In genomic region chr9:86395012-86395411, GRCm38 (mm10) we compare ENCODE assay signal across 16 mouse cellular contexts.
"Had no signal": no experiment of that assay in that cellular context is flagged by ENCODE, and none has a peak within 500 bp of the region (broad histone marks: within the 10 kb centered on the region; RNA-seq: fewer than 3 reads in every experiment).

No protein-coding gene starts in this region.

- H3K36me3 ChIP-seq: limb, embryonic 15.5 days; midbrain, embryonic 10.5 days; neural tube, embryonic 12.5 days had no signal

- H3K27ac ChIP-seq: kidney, postnatal 0 days; limb, embryonic 15.5 days; midbrain, embryonic 10.5 days; neural tube, embryonic 12.5 days had no signal

- DNase-seq: layer of hippocampus, adult 9-11 months; layer of hippocampus, postnatal 36 days; lung, postnatal 10 days; lung, postnatal 4 days; midbrain, embryonic 14.5 days; retina, postnatal 1 day; right cerebral cortex, postnatal 4 days; spleen, adult 18-20 months; thymus, adult 18-20 months; thymus, postnatal 14 days had no signal

- H3K4me2 ChIP-seq: limb, embryonic 15.5 days; lung, embryonic 14.5 days; neural tube, embryonic 12.5 days had no signal

- H3K27me3 ChIP-seq: limb, embryonic 15.5 days; neural tube, embryonic 12.5 days had no signal

- H3K9me3 ChIP-seq: limb, embryonic 15.5 days; neural tube, embryonic 12.5 days had no signal

- H3K4me1 ChIP-seq: limb, embryonic 15.5 days; neural tube, embryonic 12.5 days had no signal

- ATAC-seq: hindbrain, embryonic 16.5 days had no signal

- H3K4me3 ChIP-seq: limb, embryonic 15.5 days; midbrain, embryonic 10.5 days; neural tube, embryonic 12.5 days had no signal

- H3K9ac ChIP-seq: limb, embryonic 15.5 days; lung, embryonic 14.5 days; neural tube, embryonic 12.5 days had no signal
